Mouse (Mus musculus) forebrain, embryonic 12.5 days (tissue): ENCODE results near the gene Glrx. TPM values are rescaled to one million over a fixed set of nuclear protein-coding genes. Genes with fewer than 3 reads are reported as not detected.

ENCODE experiments used
- ATAC-seq: fragments of 200-750 bp; cut with Nextera tagmentation; 2 replicates; pipeline ENCODE4 v1.8.0; 2017; ENCODE audit warnings: moderate TSS enrichment; ENCODE audit not compliant: low FRiP score
- H3K27ac ChIP-seq: fragments of 300-500 bp; sonication (generic); 2 replicates; pipeline ENCODE4 v1.5.1; 2016; ENCODE audit warnings: mild to moderate bottlenecking
- H3K27me3 ChIP-seq: fragments of 300-500 bp; sonication (generic); 2 replicates; pipeline ENCODE4 v1.6.1; 2016; ENCODE audit warnings: mild to moderate bottlenecking
- H3K36me3 ChIP-seq: fragments of 300-500 bp; sonication (generic); replicated peaks from 2 replicates; pipeline ENCODE4 v1.6.1; 2016; ENCODE audit warnings: mild to moderate bottlenecking
- H3K4me1 ChIP-seq: fragments of 300-500 bp; sonication (generic); 2 replicates; pipeline ENCODE4 v1.6.1; 2016
- H3K4me2 ChIP-seq: fragments of 300-500 bp; sonication (generic); 2 replicates; pipeline ENCODE4 v1.6.1; 2016; ENCODE audit warnings: mild to moderate bottlenecking, moderate library complexity
- H3K4me3 ChIP-seq: fragments of 300-500 bp; sonication (generic); replicated peaks from 2 replicates; pipeline ENCODE4 v1.5.1; 2016; ENCODE audit warnings: mild to moderate bottlenecking
- H3K9ac ChIP-seq: fragments of 300-500 bp; sonication (generic); 2 replicates; pipeline ENCODE4 v1.6.1; 2016; ENCODE audit warnings: mild to moderate bottlenecking
- H3K9me3 ChIP-seq: fragments of 300-500 bp; sonication (generic); 2 replicates; pipeline ENCODE4 v1.6.1; 2016
- WGBS: fragments of 180-500 bp; shearing (Covaris S2); methylation state at CpG from one replicate; pipeline ENCODE4 v1.1.7; 2016; 5-methylcytosine and 5-hydroxymethylcytosine counted together
- polyA plus RNA-seq: library from polyadenylated mRNA; unstranded; fragments of >200 nt; fragmentation: Nextera tagmentation; extraction: Ambion mirVana; gene quantifications from 2 replicates; pipeline ENCODE4 v1.2.1, GENCODE M21; 2016

The Glrx gene
- polyA plus RNA-seq, 1 experiment from 2014 or later, result 27.8 TPM

DNA sequence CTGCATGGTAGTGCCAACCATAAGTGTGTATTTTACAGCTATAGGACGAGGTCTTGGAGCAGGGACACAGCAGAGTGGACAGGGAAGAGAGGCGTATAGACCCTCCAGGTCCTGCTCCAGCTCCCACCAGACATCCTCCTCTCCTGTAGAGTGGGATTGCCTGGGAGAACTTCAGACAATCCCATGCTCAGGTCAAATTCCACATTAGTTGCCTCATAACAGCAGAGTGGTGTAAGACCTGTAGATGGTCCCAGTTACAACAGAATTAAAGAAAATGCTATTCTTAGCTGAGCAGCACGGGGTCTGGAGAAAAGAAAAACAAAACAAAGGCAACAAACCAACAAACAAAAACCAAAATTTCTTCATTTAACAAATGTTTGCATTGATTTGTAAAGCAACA is 2.3 kb downstream of the Glrx start:
- Histone ChIP-seq H3K27me3 (no peaks in the 10 kb centered on the region), H3K36me3 (no peaks in the 10 kb centered on the region), H3K27ac (no peak overlapping the region), H3K4me1 (peaks cover 23% of the 10 kb centered on the region), H3K4me3 (no peak overlapping the region), H3K9me3 (no peaks in the 10 kb centered on the region), H3K9ac (no peak overlapping the region), H3K4me2 (no peak overlapping the region)
- no peak for ATAC-seq
- WGBS, result 71% methylated on average over 3 of the region's 3 CpGs

DNA sequence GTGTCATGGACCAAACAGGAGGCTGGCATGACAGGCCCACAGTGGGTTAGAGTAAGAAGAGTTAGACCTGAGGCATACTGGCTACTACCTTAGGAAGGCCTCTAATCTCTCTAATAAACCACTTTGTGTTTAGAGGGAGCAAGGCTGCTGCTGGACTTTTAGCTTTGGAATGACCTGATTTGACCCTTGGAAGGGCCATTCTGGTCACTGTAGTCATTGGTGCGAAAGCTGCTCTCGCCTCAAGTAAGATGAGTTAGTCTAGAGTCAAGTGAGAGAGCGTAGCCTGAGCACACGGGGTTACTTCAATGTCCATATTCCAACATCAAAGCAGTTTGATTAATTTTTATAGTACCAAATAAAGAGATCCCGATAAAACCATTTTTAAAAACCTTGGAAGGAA is 3.7 kb downstream of the Glrx start:
- peaks cover 23% of the 10 kb centered on the region for H3K4me1 ChIP-seq
- no peak for ATAC-seq
- no peak overlapping the region for H3K27ac ChIP-seq
- no peak overlapping the region for H3K9ac ChIP-seq
- H3K27me3 ChIP-seq, result no peaks in the 10 kb centered on the region
- H3K9me3 ChIP-seq, result no peaks in the 10 kb centered on the region
- H3K36me3 ChIP-seq, result no peaks in the 10 kb centered on the region
- 91% methylated on average over 5 of the region's 5 CpGs for WGBS
- H3K4me2 ChIP-seq, result no peak overlapping the region
- no peak overlapping the region for H3K4me3 ChIP-seq

DNA sequence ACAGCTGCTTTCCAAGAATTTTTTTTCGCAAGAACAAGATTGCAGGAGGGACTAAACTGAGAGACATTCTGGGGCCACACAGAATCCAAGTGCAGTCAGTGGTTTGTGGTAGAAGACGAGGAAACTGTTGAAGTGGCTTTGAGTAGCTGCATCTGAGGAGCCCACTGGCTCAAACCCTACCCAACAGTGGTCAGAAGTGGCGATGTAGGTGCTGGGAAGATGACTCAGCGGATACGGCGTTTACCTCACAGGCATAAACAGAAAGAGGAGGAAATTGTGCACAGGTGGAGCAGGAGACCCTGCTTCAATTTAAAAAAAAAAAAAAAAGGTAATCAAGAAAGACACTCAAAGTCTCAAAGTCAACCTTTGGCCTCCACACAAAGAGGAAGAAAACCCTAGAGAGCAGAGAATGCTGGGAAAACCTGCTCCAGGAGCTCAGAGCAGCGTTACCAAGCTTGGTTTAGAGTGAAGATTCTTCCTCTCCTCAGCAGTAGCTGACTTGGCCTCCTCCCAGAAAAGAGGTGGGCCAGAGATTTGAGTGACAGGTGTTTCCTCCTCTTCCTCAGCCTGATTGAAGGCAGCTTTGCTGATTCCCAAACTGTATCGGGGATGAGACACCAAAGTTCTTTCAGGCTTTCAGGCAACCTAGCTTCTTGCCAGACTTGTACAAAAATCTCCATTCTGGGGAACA is 4.5 kb downstream of the Glrx start:
- Histone ChIP-seq H3K4me1 (peaks cover 23% of the 10 kb centered on the region), H3K4me3 (no peak overlapping the region), H3K36me3 (no peaks in the 10 kb centered on the region), H3K27ac (no peak overlapping the region), H3K9me3 (no peaks in the 10 kb centered on the region), H3K27me3 (no peaks in the 10 kb centered on the region), H3K4me2 (no peak overlapping the region), H3K9ac (no peak overlapping the region)
- no peak for ATAC-seq
- WGBS, result 87% methylated on average over 8 of the region's 8 CpGs

DNA sequence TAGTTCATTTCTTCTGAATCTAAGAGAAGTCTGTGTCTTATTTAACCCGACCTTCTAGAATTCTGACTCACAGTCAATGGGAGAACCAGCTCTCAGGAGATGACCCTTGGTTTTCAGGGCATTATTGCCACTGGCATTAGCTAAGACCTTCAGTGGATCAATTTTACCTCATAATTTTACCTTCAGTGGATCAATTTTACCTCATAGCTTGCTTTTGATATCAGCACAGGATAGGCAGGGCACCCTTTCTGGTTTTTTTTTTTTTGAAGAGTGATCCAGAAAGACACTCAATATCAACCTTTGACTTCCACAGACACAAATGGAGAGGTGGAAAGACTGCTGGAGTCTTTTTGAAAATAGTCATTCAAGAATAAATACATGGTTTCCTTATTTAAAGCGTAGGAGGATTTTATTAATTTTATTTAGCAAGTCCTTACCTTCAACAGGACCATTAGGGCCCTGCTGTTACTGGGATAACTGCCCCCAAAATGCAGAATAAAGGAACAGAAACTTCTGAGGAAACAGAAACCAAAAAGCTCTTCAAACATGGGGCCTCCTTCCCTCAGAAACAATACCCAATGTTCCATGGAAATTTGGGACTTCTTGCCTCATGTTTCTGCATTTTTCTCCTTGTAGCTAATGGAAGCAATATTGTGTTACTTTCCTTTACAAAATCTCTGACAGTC is 5.3 kb downstream of the Glrx start:
- Histone ChIP-seq H3K4me3 (no peak overlapping the region), H3K4me1 (peaks cover 23% of the 10 kb centered on the region), H3K27ac (no peak overlapping the region), H3K36me3 (no peaks in the 10 kb centered on the region), H3K9me3 (no peaks in the 10 kb centered on the region), H3K4me2 (no peak overlapping the region), H3K27me3 (no peaks in the 10 kb centered on the region), H3K9ac (no peak overlapping the region)
- no peak for ATAC-seq
- whole genome bisulfite sequencing, result 93% methylated on average over 2 of the region's 2 CpGs

DNA sequence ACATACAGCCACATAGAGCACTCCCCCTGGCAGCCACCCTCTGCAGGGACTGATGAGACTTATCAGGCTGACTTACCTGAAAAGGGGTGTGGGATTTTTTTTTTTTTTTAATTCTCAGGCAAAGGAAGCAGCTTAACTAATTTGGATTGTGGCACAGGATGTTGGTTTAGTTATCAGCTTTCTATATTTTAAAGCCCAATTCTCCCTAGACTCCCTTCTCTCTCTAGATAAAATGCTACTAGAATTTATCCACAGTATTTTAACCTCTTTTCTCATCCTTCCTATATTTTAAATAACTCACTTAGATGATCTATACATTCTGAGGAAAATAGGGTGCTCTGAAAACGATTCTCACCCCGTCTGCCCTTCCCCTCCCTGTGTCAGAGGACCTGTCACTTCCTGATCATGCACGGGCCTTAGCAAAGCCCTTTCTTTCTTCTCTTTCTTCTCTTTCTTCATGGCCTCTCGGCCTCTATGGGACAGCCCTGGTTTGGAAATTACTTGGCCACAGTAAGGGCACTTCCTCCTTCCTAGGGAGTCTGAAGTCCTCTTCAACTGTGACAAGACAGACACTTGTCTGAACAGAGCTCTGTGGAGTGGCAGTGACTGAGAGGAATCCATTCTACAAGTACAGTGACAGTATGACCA is 6.0 kb downstream of the Glrx start:
- ATAC-seq, result no peak
- peaks cover 17% of the 10 kb centered on the region for H3K4me1 ChIP-seq

DNA sequence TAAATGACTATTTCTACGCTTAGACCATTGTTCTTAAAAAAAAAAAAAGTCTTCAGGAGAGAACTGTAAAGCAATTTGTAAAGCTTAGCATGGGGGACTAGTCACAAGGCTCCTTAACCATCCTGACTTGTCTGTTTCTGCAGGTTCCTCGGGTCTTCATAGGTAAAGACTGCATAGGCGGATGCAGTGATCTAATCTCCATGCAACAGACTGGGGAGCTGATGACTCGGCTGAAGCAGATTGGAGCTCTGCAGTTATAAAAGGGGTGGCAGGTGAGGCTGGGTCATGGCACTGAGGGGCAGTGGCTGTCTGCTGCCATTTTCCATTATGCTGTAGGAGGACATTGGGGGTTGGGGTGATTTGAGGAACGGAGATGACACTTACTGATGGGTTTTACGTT is 7.4 kb downstream of the Glrx start:
- no peak for ATAC-seq
- Histone ChIP-seq H3K9me3 (no peaks in the 10 kb centered on the region), H3K4me1 (peaks cover 4% of the 10 kb centered on the region; the same call in 1 of the 2 replicates), H3K4me3 (no peak overlapping the region), H3K9ac (no peak overlapping the region), H3K36me3 (no peaks in the 10 kb centered on the region), H3K27ac (no peak overlapping the region), H3K4me2 (no peak overlapping the region), H3K27me3 (no peaks in the 10 kb centered on the region)
- WGBS, result 84% methylated on average over 6 of the region's 6 CpGs

More for the DNA sequence above, 6.0 kb downstream of the Glrx start:
- no peak overlapping the region for H3K4me2 ChIP-seq
- no peaks in the 10 kb centered on the region for H3K36me3 ChIP-seq
- WGBS, result 66% methylated on average over 4 of the region's 4 CpGs
- no peak overlapping the region for H3K4me3 ChIP-seq
- no peak overlapping the region for H3K27ac ChIP-seq
- H3K9me3 ChIP-seq, result no peaks in the 10 kb centered on the region
- H3K9ac ChIP-seq, result no peak overlapping the region
- H3K27me3 ChIP-seq, result no peaks in the 10 kb centered on the region

DNA sequence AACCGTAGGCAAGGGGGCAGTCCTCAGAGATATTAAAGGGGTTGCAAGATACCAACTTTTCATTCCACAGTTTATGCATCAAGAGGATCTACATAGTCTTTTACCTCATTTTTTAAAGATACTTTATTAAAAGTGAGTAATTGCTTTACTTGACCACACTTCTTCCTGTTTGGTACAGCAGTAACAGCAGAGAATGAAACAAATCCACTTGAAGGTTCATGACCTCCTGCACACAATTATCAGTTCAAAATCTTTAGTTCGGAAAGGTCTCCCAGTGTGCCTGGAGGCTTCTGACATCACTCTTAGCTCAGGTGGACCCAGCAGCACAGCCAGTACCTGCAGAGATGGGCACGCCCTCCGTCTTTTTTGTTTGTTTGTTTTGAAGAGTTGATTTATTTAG is 12.4 kb downstream of the Glrx start:
- Histone ChIP-seq H3K27ac (no peak overlapping the region), H3K4me1 (no peaks in the 10 kb centered on the region), H3K4me2 (no peak overlapping the region), H3K9me3 (no peaks in the 10 kb centered on the region), H3K27me3 (no peaks in the 10 kb centered on the region), H3K4me3 (no peak overlapping the region), H3K9ac (no peak overlapping the region), H3K36me3 (no peaks in the 10 kb centered on the region)
- no peak for ATAC-seq
- 91% methylated on average over 4 of the region's 4 CpGs for WGBS

DNA sequence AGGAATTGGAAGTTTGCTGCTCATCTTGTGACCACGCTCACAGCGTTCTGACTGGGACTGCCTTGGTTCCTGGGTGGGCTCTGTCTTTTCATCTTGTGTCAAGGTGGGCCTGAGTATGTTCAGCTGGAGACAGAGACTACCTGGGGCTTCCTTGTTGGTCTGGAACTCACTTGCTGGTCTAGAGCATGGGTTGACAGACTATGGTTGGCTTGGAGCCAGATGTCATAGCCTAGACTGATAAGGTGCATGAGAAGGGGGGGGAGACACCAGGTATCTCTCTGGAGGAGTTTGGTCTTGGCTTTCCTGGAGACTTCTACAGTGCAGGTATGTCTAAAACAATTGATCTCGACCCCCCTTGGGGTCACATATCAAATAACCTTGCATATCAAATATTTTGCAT is 13.4 kb downstream of the Glrx start:
- Histone ChIP-seq H3K27me3 (no peaks in the 10 kb centered on the region), H3K9me3 (no peaks in the 10 kb centered on the region), H3K4me1 (no peaks in the 10 kb centered on the region), H3K9ac (no peak overlapping the region), H3K36me3 (no peaks in the 10 kb centered on the region), H3K27ac (no peak overlapping the region), H3K4me2 (no peak overlapping the region), H3K4me3 (no peak overlapping the region)
- no peak for ATAC-seq
- 83% methylated on average over 3 of the region's 3 CpGs for WGBS

DNA sequence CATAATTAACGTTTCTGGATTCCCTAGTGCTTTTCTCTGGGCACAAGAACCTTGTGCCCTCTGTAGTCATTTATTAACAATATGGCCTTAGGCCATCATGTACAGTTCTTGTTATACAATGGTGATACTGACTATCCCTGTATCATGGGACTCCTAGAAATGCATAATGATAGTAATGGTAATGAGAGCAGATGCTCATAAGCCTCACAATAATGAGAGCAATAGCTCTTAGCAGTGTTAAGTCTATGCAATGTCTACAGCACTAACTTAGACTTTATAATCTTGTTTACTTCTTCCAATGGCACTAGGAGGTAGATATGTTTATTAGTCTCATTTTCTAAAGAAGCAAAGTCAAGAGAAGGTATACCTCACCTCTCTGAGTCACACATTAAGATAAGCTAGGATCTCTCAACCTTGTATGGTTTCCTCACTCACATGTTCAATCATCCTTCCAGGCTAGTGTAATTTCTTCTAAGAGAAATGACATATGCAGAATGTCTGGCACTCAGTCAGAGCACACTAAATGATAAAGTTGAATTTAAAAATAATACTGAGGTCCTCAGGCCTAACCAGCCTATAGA is 19.7 kb downstream of the Glrx start:
- H3K9ac ChIP-seq, result no peak overlapping the region
- ATAC-seq, result no peak
- no peaks in the 10 kb centered on the region for H3K4me1 ChIP-seq
- no peaks in the 10 kb centered on the region for H3K9me3 ChIP-seq
- no peak overlapping the region for H3K4me3 ChIP-seq
- 78% methylated on average over 1 of the region's 1 CpGs for WGBS
- H3K27me3 ChIP-seq, result no peaks in the 10 kb centered on the region
- no peaks in the 10 kb centered on the region for H3K36me3 ChIP-seq
- H3K4me2 ChIP-seq, result no peak overlapping the region
- H3K27ac ChIP-seq, result no peak overlapping the region

DNA sequence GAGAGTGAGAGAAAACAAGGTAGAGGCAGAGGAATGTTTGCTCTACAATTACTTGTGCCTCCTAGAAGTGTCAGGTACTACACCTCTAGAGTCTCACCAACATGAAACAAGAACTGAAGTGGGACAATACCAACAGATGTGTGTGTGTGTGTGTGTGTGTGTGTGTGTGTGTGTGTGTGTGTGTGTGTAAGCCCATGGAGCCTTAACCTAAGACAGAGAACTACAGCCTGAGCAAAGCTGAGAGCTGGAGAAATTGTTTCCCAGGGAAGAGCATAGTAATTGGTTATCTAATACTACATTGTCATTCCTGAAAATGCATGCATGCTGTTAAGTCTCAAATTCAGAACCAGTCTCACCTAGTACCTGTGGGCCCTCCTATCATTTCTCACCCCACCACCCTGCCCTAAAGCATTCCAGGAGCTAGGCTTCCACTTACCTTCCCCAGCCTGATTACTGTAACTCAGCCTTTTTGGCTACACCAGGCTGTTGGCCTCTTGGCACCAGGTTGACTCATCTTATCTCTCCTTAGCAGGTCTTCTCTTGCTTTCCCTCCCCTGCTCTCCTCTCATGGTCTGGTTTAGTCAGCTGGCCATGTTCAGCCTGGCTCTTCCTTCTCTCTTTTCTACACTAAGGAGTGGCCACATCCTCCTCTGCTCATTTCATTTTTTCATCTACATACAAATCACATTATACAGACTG is 26.0 kb downstream of the Glrx start:
- H3K4me1 ChIP-seq, result no peaks in the 10 kb centered on the region
- H3K9ac ChIP-seq, result no peak overlapping the region
- no peak for ATAC-seq
- no peak overlapping the region for H3K4me2 ChIP-seq
- no peaks in the 10 kb centered on the region for H3K27me3 ChIP-seq
- H3K27ac ChIP-seq, result no peak overlapping the region
- peaks cover 3% of the 10 kb centered on the region; the same call in 1 of the 2 replicates for H3K36me3 ChIP-seq
- H3K4me3 ChIP-seq, result no peak overlapping the region
- H3K9me3 ChIP-seq, result no peaks in the 10 kb centered on the region

DNA sequence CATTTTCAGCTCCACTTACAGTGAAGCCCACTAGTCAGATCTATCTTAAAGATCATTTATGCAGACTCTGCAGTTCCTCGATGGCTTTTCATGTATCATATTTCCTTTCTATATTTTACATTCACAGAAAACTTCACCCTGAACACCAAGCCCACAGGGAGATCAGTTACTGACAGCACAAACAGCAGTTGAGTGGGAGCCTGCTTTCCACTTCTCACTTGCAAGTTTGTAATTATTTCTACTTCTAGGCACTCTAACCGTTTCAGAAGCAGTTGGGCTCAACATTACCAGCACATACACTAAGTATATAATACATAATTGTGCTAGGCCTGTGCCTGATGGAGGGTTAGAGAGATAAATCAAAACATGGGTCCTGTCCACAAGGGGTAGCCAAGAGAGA is 28.2 kb downstream of the Glrx start:
- no peaks in the 10 kb centered on the region for H3K27me3 ChIP-seq
- WGBS, result 91% methylated on average over 2 of the region's 2 CpGs
- ATAC-seq, result no peak
- no peaks in the 10 kb centered on the region for H3K4me1 ChIP-seq
- H3K9ac ChIP-seq, result no peak overlapping the region
- H3K9me3 ChIP-seq, result no peaks in the 10 kb centered on the region
- peaks cover 10% of the 10 kb centered on the region for H3K36me3 ChIP-seq
- H3K4me2 ChIP-seq, result no peak overlapping the region
- H3K27ac ChIP-seq, result no peak overlapping the region
- no peak overlapping the region for H3K4me3 ChIP-seq
